Mouse (Mus musculus) heart, postnatal 25 days (tissue): ENCODE results near the gene Slmap. TPM values are rescaled to one million over a fixed set of nuclear protein-coding genes. Genes with fewer than 3 reads are reported as not detected.
"Not testable (repeated sequence)": the region's sequence is repeated elsewhere in the genome, so short reads cannot be mapped to it uniquely, and the experiment has no call there.

Experiments used
- DNase-seq: peaks from one replicate; pipeline ENCODE4 v3.0.0; 2022; ENCODE audit warnings: low spot score
- intact Hi-C: fragments of 180-260 bp; cut with DNase I; formaldehyde crosslinking; loops from one replicate; pipeline ENCODE4 v1.15.1; 2025
- total RNA-seq, 2 experiments: library from RNA; stranded (reverse); gene quantifications; 2 replicates each; pipeline ENCODE4 v1.2.3; 2021

The Slmap gene
- total RNA-seq, 2 experiments from 2014 or later: 280 to 332 TPM

DNA sequence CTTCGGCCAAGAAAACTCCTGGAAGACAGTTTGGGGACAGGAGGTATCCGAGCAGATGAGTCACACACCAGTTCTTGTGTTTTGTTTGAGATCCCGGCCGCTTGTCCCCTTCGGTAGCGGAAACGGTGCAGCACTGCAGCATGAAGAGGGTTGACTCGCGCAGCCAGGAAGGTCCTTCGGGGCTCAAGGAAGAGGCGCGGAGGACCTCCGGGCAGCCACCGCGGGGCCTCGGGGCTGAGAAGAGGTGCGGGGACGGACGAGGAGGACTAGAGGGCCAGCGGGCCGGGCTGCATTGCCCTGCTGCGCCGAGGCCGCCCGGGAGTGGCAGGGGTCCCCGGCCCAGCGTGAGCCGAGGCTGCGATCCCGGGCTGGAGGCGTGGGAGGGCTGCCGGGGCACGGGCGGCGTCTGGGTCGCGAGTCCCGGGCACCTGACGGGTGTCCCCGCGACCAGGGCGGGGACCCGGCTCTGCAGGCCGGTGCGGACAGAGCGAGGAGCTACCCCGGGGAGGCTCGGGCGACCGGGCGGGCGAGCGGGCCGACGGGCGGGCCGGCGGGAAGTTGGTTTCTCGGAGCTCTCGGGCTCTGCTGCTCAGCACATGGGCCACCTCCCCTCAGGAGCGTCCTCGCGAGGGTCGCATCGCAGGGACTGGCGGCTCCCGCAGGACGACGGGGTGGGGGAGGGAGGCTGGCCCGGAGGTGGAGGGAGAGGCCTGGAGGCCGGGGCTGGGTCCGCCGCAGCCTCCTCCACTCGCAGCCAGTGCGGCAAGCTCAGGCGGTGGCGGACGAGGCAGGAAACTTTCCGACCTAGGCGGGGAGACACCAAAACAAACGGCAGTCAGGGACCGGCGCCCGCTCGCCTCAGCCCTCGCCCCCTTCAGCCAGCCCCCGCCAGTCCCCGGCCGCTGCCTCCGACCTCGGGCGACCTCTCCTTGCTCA is 642 bp downstream of the Slmap start:
- DNase-seq: no peak
- intact Hi-C loops: loop anchor here (2.0 kb wide), 3 partner anchors 41 to 105 kb away; partner anchors contain the start of gene Arf4

DNA sequence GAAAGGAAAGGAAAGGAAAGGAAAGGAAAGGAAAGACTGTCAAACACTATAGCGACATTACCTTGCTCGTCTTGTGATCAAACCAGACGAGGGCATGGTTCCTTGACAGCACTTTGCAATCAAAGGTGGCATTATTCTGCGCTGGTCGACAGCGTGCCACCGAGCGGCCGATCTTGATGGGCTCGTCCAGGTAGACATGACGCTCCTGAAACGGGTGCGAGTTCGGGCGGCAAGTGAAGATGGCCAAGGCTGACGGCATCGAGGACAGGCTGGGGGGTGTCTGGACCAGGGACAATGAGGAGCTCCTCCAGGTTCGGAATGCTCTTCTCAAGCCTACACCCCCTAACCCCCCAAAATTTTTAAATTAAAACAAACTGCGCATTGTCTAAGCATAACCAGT is 1.5 kb downstream of the Slmap start:
- no peak for DNase-seq
- intact Hi-C loops: loop anchor here (2.0 kb wide), 2 partner anchors 40 to 106 kb away; partner anchors contain the start of gene Arf4

GRCm38 (mm10) chr14:26532752-26533151 is 2.0 kb downstream of the Slmap start:
- intact Hi-C loops: loop anchor here (2.0 kb wide), 2 partner anchors 40 to 106 kb away; partner anchors contain the start of gene Arf4
- no peak for DNase-seq

DNA sequence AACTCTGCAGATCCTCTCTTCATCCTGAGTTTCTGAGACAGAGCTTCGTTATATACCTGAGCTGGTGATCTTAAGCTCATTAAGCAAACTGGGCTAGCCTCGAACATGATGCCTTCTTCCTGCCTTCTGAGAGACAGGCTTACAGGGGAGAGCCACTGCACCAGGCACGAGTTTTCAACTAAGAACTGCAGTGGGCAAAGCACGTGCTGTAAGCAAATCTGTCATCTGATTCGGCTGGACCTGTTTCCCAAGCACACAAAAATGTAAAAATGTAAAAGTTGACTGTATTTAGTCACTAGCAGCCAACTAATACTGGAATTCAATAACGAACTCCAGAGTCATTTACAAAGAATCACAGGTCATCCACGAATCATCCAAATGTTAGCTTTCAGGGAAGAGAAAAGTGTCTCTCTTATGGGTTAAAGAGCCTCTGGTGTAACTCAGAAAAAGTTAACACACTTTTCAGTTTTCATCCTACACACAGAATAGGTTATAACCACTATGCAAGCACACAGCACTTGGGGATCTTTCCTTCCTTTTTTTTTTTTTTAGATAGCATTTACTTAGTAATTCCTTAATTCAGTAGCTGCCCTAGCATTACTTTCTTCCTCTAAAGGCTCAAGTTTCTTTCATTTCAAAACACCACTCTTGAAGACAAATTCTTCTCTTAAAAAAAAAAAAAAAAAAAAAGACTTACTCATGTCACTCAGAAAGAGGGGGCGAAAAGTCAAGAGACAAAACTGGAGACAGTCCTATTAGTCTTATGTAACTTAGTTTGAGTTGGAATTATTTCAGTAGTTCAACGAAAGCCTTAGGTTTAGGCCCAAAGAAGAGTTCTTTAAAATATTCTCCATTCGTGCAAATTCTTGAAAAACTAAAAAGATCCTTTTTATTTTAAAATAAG is 3.1 kb downstream of the Slmap start:
- DNase-seq: no peak
- intact Hi-C loops: loop anchor here (2.0 kb wide), 2 partner anchors 39 to 107 kb away; partner anchors contain the start of gene Arf4

GRCm38 (mm10) chr14:26530350-26530749 is 4.4 kb downstream of the Slmap start:
- no peak for DNase-seq
- intact Hi-C loops: no loop called here

GRCm38 (mm10) chr14:26528296-26528695 is 6.4 kb downstream of the Slmap start:
- no peak for DNase-seq
- intact Hi-C loops: no loop called here

DNA sequence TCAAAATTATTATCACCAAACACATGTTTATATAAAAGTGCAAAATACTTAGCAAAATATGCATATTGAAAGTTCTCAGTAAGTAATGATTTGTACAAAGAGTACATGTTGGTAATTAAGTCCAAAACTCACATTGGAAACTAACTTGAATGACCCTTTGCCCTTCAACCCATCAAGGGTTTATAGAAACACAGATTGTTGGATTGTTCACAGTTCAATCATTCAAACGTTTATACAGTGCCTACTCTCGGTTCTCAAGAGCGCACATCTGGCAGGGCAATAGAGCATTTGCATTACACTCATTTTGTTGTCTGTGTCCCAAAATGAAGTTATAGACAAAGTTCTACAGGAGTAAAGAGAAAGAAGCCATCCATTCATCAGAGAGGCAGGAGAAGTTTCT is 8.8 kb downstream of the Slmap start:
- no peak for DNase-seq
- intact Hi-C loops: no loop called here

GRCm38 (mm10) chr14:26523082-26523481 is 11.6 kb downstream of the Slmap start:
- intact Hi-C loops: no loop called here
- no peak for DNase-seq

GRCm38 (mm10) chr14:26519831-26520230 is 14.9 kb downstream of the Slmap start:
- no peak for DNase-seq
- intact Hi-C loops: no loop called here

DNA sequence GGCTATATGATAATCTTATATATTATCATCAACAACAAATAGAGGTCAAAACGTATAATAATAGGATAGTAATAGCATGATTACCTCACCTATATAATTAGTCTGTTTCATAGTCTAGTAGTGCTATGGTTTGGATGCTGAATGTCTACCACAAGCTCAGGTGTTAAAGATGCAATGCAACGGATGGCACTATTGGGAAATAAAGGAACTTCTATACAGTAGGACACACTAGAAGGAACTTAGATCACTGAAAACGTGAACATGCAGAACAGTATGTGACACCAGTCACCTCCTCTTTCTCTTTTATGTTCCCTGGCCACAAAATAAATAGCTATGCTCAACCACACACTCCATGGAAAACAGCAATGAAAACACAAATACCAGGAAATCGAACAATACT is 16.9 kb downstream of the Slmap start:
- DNase-seq: no peak
- intact Hi-C loops: no loop called here

GRCm38 (mm10) chr14:26516232-26516631 is 18.5 kb downstream of the Slmap start:
- intact Hi-C loops, DNase-seq: not testable (repeated sequence)

- DNase-seq: no peak
- intact Hi-C loops: no loop called here
Measured at GRCm38 (mm10) chr14:26515802-26516201, 18.9 kb downstream of the Slmap start.

GRCm38 (mm10) chr14:26510545-26510944 is 24.2 kb downstream of the Slmap start:
- intact Hi-C loops: no loop called here
- DNase-seq: no peak

DNA sequence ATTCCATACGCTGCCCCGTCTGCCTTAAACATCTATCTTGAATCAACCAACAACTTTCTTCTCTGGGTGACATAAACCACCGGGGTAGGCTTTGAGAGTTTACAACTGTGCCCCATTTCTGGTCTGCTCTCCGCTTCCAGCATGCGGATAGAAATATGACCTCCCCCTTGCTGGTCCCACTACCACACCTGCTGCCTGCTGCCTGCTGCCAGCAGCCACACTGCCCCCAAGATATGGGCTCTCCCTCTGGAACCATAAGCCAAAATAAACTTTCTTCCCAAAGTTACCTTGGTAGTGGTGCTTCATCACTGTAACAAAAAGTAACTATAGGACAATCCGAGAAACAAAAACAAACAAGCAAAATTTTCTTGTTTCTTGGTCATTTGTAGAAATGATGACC is 26.6 kb downstream of the Slmap start:
- intact Hi-C loops: no loop called here
- no peak for DNase-seq

DNA sequence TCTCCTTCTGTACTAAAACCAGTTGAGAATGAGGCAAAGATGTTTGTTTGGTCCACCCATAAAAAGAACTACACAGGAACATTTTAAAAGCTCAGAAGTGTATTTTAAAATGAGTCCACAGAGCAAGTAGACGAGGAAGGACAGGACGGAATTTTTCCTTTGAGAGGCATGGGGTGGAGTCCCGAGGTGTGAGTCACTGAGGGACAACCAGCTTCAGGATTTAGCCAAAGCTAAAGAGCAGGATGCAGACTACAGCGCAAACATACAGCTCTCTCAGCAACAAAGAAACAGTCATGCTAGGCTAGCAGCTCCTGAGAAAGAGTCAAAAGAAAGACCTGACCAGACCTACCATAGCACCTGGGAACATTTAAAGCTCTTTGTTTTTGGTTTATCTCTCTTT is 27.4 kb downstream of the Slmap start:
- intact Hi-C loops: no loop called here
- DNase-seq: no peak

- no peak for DNase-seq
- intact Hi-C loops: no loop called here
Measured at GRCm38 (mm10) chr14:26504541-26504940, 30.2 kb downstream of the Slmap start.

DNA sequence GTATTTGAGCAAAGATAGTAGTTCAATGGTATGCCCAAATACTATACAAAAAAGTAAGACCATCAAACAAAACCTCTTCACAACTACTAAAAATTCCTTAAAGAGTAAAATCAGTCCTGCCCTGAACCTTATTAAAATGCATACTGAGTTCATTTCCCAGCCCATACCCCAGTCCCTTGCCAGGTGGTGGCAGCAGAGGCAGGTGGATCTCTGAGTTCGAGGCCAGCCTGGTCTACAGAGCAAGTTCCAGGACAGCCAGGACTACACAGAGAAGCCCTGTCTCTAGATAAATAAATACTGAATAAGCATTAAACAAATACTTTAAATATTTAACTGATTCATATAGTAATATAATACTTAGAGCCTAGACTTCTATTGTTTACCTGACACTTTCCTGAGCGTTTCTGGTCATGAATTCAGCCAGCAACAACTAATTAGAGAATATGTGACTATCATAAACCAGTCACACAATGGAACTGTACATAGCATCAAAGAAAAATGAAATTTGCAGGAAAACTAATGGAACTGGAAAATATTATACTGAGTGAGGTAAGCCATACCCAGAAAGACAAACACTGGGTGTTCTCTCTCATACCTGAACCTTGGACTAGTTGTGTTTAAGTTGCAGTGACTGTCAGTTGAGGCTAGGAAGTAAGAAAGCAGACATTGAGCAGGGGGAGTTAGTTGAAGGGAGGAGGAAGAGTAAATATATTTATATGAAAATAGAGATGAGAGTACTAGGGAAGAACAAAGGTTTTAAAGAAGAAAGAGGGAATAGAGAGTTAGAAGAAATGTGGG is 34.4 kb downstream of the Slmap start:
- intact Hi-C loops: no loop called here
- DNase-seq: no peak

GRCm38 (mm10) chr14:26495021-26495420 is 39.7 kb downstream of the Slmap start:
- intact Hi-C loops: no loop called here
- DNase-seq: no peak

DNA sequence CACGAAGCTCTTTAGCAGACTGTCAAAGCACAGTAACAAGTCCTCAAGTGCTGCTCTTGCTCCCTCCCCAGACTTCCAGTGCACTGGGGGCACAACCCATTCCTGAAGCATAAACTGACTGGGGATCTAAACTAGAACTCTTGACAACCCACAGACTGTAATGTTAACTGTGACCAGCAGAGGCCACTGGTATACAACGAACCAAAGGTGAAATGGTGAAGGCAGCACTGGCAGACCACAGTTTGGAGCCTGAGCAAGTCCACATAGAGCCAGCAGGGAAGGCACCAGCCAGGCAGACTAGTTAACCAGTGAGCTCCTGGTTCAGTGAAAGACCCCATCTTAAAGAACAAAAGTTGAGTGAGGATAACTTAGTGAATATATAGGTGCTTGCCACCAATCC is 43.6 kb downstream of the Slmap start:
- intact Hi-C loops: loop anchor here (2.0 kb wide), 1 partner anchor 148 kb away; the partner anchor contains the start of gene Arf4
- peak; percentile 19 for DNase-seq
